Mouse (Mus musculus): ENCODE results near the gene Ambra1. TPM values are rescaled to one million over a fixed set of nuclear protein-coding genes. Genes with fewer than 3 reads are reported as not detected.
"Not testable (repeated sequence)": the region's sequence is repeated elsewhere in the genome, so short reads cannot be mapped to it uniquely, and the experiment has no call there.

The Ambra1 gene
- polyA plus RNA-seq, 1 experiment, result 45.3 TPM

- peak; percentile 98 for DNase-seq (ENCODE audit: low read depth)
- TF ChIP-seq POLR2A (IDR thresholded peaks at IDR 0.05; ENCODE audit: borderline replicate concordance, extremely low read depth, insufficient read depth, insufficient read length, poor library complexity, severe bottlenecking) (peak; percentile 78; the same call in 1 of the 2 replicates), CTCF (IDR thresholded peaks at IDR 0.05; ENCODE audit: borderline replicate concordance, extremely low read depth, insufficient read depth, insufficient read length) (no peak)
These were observed 19.4 kb upstream of the Ambra1 start, which contains the start of the genes Atg13 and Harbi1 for GRCm38 (mm10) chr2:91710272-91711234. TSS of gene Atg13 (minus strand) at chr2:91710576. TSS of gene Harbi1 (plus strand) at chr2:91710852.

GRCm38 (mm10) chr2:91711256-91711925, 18.5 kb upstream of the Ambra1 start:
- TF ChIP-seq CTCF (IDR thresholded peaks at IDR 0.05; ENCODE audit: borderline replicate concordance, extremely low read depth, insufficient read depth, insufficient read length) (no peak), POLR2A (IDR thresholded peaks at IDR 0.05; ENCODE audit: borderline replicate concordance, extremely low read depth, insufficient read depth, insufficient read length, poor library complexity, severe bottlenecking) (no peak)
- no peak for DNase-seq (ENCODE audit: low read depth)

GRCm38 (mm10) chr2:91714921-91715320, 15.0 kb upstream of the Ambra1 start:
- TF ChIP-seq POLR2A (IDR thresholded peaks at IDR 0.05; ENCODE audit: borderline replicate concordance, extremely low read depth, insufficient read depth, insufficient read length, poor library complexity, severe bottlenecking), result no peak
- no peak for TF ChIP-seq CTCF (IDR thresholded peaks at IDR 0.05; ENCODE audit: borderline replicate concordance, extremely low read depth, insufficient read depth, insufficient read length)
- no peak for DNase-seq (ENCODE audit: low read depth)

DNA sequence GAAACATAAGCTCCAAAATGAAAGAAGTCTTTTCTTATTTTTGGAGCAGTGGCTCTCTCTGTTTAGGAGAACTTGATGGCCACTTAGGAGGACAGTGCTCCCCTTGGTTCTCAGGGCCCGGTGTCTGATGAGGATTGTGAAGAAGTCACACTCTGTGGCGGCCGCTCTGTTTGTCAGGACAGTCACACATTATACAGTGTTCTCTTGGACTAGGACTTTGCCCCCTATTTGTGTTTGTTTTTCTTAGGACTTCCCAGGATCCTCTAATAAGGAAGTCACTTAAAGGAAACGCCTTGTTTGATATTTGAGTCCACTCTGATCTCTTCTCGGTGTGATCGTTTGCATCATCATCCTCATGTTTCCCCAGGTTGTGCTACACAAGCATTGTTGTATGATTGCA, 11.7 kb upstream of the Ambra1 start:
- TF ChIP-seq CTCF (IDR thresholded peaks at IDR 0.05; ENCODE audit: borderline replicate concordance, extremely low read depth, insufficient read depth, insufficient read length), result no peak
- no peak for TF ChIP-seq POLR2A (IDR thresholded peaks at IDR 0.05; ENCODE audit: borderline replicate concordance, extremely low read depth, insufficient read depth, insufficient read length, poor library complexity, severe bottlenecking)

DNA sequence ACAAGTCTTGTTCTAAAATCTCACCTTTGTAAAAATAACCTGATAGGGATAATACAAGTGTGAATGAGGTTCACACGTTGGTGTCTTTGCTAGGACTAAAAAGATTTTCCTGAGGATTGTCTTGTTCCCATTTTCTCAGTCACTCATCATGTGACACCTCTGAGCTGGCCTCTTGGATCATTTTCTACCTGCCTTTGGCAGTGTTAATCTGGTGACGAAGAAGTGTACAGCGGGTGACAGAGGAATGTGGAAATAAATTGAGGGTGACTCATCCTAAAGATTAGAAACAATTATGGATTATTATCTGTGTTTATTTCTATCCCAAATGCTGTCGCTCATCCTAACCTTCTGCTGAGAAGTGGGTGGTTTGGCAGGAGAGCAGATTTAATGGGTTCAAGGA, 6.6 kb upstream of the Ambra1 start:
- TF ChIP-seq POLR2A (IDR thresholded peaks at IDR 0.05; ENCODE audit: borderline replicate concordance, extremely low read depth, insufficient read depth, insufficient read length, poor library complexity, severe bottlenecking) (no peak), CTCF (IDR thresholded peaks at IDR 0.05; ENCODE audit: borderline replicate concordance, extremely low read depth, insufficient read depth, insufficient read length) (no peak)
- no peak for DNase-seq (ENCODE audit: low read depth)

More for the DNA sequence above, 11.7 kb upstream of the Ambra1 start:
- DNase-seq (ENCODE audit: low read depth), result no peak

- TF ChIP-seq CTCF (IDR thresholded peaks at IDR 0.05; ENCODE audit: borderline replicate concordance, extremely low read depth, insufficient read depth, insufficient read length) (no peak), POLR2A (IDR thresholded peaks at IDR 0.05; ENCODE audit: borderline replicate concordance, extremely low read depth, insufficient read depth, insufficient read length, poor library complexity, severe bottlenecking) (no peak)
- no peak for DNase-seq (ENCODE audit: low read depth)
These were observed 6.0 kb upstream of the Ambra1 start for GRCm38 (mm10) chr2:91723951-91724350.

DNA sequence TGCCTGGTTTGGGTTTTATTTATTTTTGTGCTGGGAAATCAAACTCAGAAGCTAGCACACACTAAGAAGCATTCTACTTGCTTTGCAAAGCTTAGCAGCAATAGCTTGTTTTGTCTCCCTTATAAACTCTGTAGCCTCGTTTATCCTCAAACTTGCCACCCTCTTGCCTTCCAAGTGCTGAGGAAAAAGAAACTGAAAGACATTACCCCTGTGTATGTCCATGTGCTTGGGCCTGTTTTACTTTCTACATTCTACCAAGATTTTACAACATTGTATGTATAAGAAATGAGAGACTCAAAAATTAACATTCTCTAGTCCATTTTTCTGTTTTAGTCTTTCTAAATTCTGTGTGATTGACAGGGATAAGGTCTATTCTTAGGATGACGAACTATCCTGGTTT, 5.2 kb upstream of the Ambra1 start:
- TF ChIP-seq CTCF (IDR thresholded peaks at IDR 0.05; ENCODE audit: borderline replicate concordance, extremely low read depth, insufficient read depth, insufficient read length) (no peak), POLR2A (IDR thresholded peaks at IDR 0.05; ENCODE audit: borderline replicate concordance, extremely low read depth, insufficient read depth, insufficient read length, poor library complexity, severe bottlenecking) (no peak)
- no peak for DNase-seq (ENCODE audit: low read depth)

GRCm38 (mm10) chr2:91725476-91725875, 4.5 kb upstream of the Ambra1 start:
- not testable (repeated sequence) for DNase-seq (ENCODE audit: low read depth)

DNA sequence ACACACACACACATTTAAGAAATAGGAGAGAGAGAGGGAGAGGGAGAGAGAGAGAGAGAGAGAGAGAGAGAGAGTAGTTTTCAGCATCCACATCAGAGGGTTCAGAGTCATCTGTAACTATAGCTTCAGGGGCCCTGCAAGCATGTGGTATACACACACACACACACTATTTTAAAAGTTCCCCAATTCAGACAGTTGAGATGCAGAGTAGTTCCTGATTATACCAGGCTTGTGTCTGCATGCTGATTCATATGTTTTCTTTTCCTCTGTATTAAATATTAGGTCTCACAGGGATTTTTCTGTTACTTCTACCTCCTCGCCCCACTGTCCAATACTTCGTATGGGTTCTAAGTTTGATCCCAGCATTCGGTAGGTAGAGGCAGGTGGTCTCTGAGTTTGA, 2.9 kb upstream of the Ambra1 start:
- DNase-seq (ENCODE audit: low read depth), result no peak
- TF ChIP-seq CTCF (IDR thresholded peaks at IDR 0.05; ENCODE audit: borderline replicate concordance, extremely low read depth, insufficient read depth, insufficient read length) (no peak), POLR2A (IDR thresholded peaks at IDR 0.05; ENCODE audit: borderline replicate concordance, extremely low read depth, insufficient read depth, insufficient read length, poor library complexity, severe bottlenecking) (no peak)

GRCm38 (mm10) chr2:91729571-91729970, 363 bp upstream of the Ambra1 start:
- DNase-seq (ENCODE audit: low read depth), result no peak
- TF ChIP-seq POLR2A (IDR thresholded peaks at IDR 0.05; ENCODE audit: borderline replicate concordance, extremely low read depth, insufficient read depth, insufficient read length, poor library complexity, severe bottlenecking) (no peak), CTCF (IDR thresholded peaks at IDR 0.05; ENCODE audit: borderline replicate concordance, extremely low read depth, insufficient read depth, insufficient read length) (no peak)

GRCm38 (mm10) chr2:91735221-91735620, 5.3 kb downstream of the Ambra1 start:
- DNase-seq (ENCODE audit: low read depth), result no peak

More at GRCm38 (mm10) chr2:91735221-91735620, 5.3 kb downstream of the Ambra1 start:
- TF ChIP-seq POLR2A (IDR thresholded peaks at IDR 0.05; ENCODE audit: borderline replicate concordance, extremely low read depth, insufficient read depth, insufficient read length, poor library complexity, severe bottlenecking) (no peak), CTCF (IDR thresholded peaks at IDR 0.05; ENCODE audit: borderline replicate concordance, extremely low read depth, insufficient read depth, insufficient read length) (no peak)
